Mouse (Mus musculus) forebrain, embryonic 10.5 days (tissue): ENCODE data around the gene 1810037I17Rik. TPM values are rescaled to one million over a fixed set of nuclear protein-coding genes. Genes with fewer than 3 reads are reported as not detected.
A peak's percentile ranks its signal among the peaks of the same experiment; 100 is the strongest.
"Not testable (repeated sequence)": the region's sequence is repeated elsewhere in the genome, so short reads cannot be mapped to it uniquely, and the experiment has no call there.

Experiments
- DNase-seq: peaks from one replicate; pipeline ENCODE4 v3.0.0-alpha.2; 2017; ENCODE audit warnings: low spot score; ENCODE audit errors: extremely low spot score
- H3K27ac ChIP-seq: fragments of 300-500 bp; sonication (generic); 2 replicates; pipeline ENCODE4 v1.5.1; 2016; ENCODE audit warnings: mild to moderate bottlenecking
- H3K27me3 ChIP-seq: fragments of 300-500 bp; sonication (generic); 2 replicates; pipeline ENCODE4 v1.6.1; 2016; ENCODE audit warnings: mild to moderate bottlenecking; ENCODE audit not compliant: poor library complexity, severe bottlenecking
- H3K36me3 ChIP-seq: fragments of 300-500 bp; sonication (generic); replicated peaks from 2 replicates; pipeline ENCODE4 v1.6.1; 2016; ENCODE audit warnings: mild to moderate bottlenecking, moderate library complexity
- H3K4me1 ChIP-seq: fragments of 300-500 bp; sonication (generic); 2 replicates; pipeline ENCODE4 v1.6.1; 2016
- H3K4me3 ChIP-seq: fragments of 300-500 bp; sonication (generic); 2 replicates; pipeline ENCODE4 v1.5.1; 2016; ENCODE audit warnings: mild to moderate bottlenecking, moderate library complexity
- H3K9me3 ChIP-seq: fragments of 300-500 bp; sonication (generic); 2 replicates; pipeline ENCODE4 v1.6.1; 2016; ENCODE audit warnings: mild to moderate bottlenecking, moderate library complexity
- WGBS: fragments of 180-500 bp; shearing (Covaris S2); methylation state at CpG from one replicate; pipeline ENCODE4 v1.1.7; 2016; 5-methylcytosine and 5-hydroxymethylcytosine counted together
- polyA plus RNA-seq: library from polyadenylated mRNA; unstranded; fragments of >200 nt; fragmentation: Nextera tagmentation; extraction: Ambion mirVana; gene quantifications from 2 replicates; pipeline ENCODE4 v1.2.1, GENCODE M21; 2016

The 1810037I17Rik gene
- polyA plus RNA-seq, 1 experiment from 2014 or later = 77.6 TPM

DNA sequence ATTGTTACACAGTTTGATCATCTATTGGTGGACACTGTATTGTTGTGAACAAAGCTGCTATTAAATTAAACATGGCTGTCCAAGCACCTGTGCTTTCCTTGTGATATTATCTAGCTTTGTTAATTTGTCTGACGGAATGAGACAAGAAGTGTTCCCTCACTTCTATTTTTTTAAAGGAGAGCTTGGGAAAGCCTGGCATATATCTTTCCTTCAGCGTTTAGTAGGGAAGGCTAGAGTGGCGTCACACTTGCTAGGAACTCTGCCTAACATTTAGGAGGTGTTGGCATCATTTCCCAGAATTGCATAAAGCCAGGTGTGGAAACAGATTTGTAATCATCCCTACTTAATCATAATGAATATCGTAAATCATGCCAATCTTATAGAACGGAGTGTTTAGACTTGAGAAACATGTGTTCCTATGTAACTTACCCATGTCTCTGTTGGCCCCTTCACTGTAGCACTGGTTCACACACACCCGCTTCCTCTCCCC is 7.8 kb upstream of the 1810037I17Rik start:
- H3K4me1 ChIP-seq = no peaks in the 10 kb centered on the region
- 92% methylated on average over 6 of the region's 6 CpGs for whole genome bisulfite sequencing
- no peak overlapping the region for H3K4me3 ChIP-seq
- no peak overlapping the region for H3K27ac ChIP-seq
- H3K27me3 ChIP-seq = no peaks in the 10 kb centered on the region
- H3K36me3 ChIP-seq = no peaks in the 10 kb centered on the region
- DNase-seq = no peak
- H3K9me3 ChIP-seq = no peaks in the 10 kb centered on the region

DNA sequence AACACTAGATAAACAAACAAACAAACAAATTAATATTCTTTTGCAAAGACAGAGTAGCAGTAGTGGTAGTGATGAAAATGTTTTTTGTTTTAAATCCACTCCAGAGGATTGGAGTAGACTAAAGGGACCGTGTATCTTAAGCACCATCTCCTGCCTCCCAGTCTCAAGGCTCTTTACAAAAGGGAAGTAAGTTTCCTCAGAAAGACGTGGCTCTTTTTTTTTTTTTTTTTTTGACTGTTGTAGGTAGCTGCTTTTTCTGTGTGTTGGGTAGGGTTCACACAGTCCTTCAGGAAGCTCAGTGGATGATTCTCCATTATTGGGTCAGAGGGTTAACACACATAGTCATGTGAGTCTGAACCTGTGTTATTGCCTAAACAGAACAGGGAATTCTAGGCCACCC is 5.3 kb upstream of the 1810037I17Rik start:
- H3K9me3 ChIP-seq = no peaks in the 10 kb centered on the region
- no peaks in the 10 kb centered on the region for H3K27me3 ChIP-seq
- no peak overlapping the region for H3K4me3 ChIP-seq
- no peak overlapping the region for H3K27ac ChIP-seq
- no peak for DNase-seq
- H3K36me3 ChIP-seq = no peaks in the 10 kb centered on the region
- peaks cover 8% of the 10 kb centered on the region for H3K4me1 ChIP-seq
- WGBS = 75% methylated on average over 2 of the region's 2 CpGs

DNA sequence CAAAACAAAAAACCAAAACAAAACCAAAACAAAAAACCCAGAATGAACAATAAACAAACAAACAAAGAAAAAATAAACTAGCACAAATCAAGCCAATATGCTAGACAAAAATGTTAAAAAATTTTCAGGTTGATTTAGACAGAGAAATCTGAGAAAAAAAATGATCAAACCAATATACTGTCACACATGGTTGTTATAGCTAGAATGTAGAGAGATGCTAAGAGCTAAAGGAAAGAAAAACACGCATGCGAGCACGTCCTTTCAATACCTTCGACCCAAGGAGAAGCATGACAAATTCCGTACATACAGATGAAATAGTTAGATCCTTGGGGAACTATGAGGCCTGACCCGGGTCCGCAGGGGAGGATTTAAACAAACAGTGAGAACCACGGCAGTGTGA is 4.7 kb upstream of the 1810037I17Rik start, which contains the start of gene Gm10959:
TSS of gene Gm10959 (minus strand) at position 101 of the 400 bp plus-strand sequence.
- no peak within 1 kb of the TSS for H3K4me3 ChIP-seq
- no peaks in the 10 kb centered on the region for H3K36me3 ChIP-seq
- peaks cover 9% of the 10 kb centered on the region for H3K4me1 ChIP-seq
- H3K27ac ChIP-seq = no peak within 1 kb of the TSS
- DNase-seq = no peak
- 92% methylated on average over 8 of the region's 8 CpGs for WGBS
- no peaks in the 10 kb centered on the region for H3K27me3 ChIP-seq
- no peaks in the 10 kb centered on the region for H3K9me3 ChIP-seq

DNA sequence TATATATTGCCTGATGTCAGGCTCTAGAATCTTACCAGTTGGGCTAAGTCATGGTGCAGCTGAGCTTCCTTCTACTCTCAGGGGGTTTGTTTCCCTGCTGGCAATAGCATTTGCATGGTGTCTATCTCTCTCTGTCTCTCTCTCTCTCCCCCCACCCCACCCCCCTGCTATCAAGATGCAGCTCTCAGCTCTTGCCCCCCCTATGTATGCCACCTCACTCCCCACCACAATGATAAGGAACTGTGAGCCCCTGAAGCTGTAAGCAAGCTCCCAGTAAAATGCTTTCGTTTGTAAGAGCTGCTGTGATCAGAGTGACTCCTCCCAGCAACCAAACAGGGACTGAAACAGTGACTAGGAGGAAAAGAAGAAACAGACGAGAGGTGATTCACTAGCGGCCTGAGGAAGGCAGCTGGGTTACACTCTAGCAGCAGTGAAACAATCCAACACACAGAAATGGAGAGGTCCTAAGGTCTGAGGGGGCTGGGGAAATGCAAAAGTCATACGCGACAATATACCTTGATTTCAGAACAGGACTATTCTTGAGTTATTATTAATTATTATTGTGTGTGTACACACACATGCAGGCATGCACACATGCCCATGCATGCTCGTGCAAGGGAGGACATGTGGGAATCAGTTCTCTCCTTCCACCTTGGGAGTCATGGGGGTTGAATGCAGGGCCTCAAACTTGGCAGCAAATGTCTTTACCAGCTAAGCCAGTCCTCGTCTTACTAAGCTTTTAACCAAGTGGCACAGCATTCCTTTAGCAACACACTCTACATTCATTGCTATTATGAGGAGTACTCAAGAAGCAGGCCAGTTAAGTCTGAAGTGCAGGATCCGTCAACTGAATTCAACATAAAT is 3.2 kb upstream of the 1810037I17Rik start:
- no peak overlapping the region for H3K27ac ChIP-seq
- H3K4me3 ChIP-seq = no peak overlapping the region
- H3K9me3 ChIP-seq = no peaks in the 10 kb centered on the region
- WGBS = 70% methylated on average over 8 of the region's 8 CpGs
- no peak for DNase-seq
- no peaks in the 10 kb centered on the region for H3K27me3 ChIP-seq
- no peaks in the 10 kb centered on the region for H3K36me3 ChIP-seq
- H3K4me1 ChIP-seq = peaks cover 17% of the 10 kb centered on the region

DNA sequence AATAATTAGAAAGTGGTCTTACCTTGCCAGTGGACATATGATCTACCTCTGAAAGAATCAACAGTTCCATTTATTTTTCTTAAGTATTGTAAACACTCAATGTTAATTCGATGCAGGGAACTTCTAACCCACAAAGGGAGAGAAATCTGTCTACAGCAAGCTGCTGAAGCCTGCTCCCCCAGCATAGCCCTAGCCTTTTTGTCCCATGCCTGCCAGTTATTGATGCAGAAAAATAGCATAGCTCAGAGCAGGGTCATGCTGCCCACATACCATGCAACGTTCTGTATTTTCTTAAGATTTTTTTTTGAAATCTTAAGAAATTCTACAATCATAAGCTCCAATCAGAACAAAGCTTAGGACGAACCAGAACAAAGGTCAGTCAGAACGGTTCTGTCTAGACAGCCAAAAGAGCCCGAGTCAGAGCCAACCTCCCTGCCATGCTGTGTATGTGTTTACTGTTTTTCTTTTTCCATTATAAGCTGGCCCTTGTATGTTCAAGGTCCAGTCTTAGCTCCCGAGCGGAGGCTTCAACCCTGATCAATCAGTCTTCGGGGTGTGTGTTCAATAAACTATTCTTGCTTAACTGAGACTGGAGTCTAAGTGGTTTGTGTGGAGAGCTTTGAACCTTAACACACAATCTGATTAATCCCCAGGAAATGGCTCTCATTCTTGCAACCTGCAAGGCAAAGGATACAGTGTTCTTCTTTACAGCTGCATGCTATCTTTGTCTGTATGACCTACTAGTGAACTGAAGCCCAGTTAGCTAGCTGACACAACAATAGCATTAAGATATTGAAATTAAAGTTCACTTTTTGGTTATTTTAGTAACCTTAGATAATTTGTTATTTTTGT is 2.1 kb upstream of the 1810037I17Rik start:
- Histone ChIP-seq H3K9me3 (no peaks in the 10 kb centered on the region), H3K36me3 (peaks cover 10% of the 10 kb centered on the region), H3K27ac (no peak overlapping the region), H3K4me3 (no peak overlapping the region), H3K4me1 (peaks cover 26% of the 10 kb centered on the region), H3K27me3 (no peaks in the 10 kb centered on the region)
- no peak for DNase-seq
- 85% methylated on average over 8 of the region's 8 CpGs for WGBS

DNA sequence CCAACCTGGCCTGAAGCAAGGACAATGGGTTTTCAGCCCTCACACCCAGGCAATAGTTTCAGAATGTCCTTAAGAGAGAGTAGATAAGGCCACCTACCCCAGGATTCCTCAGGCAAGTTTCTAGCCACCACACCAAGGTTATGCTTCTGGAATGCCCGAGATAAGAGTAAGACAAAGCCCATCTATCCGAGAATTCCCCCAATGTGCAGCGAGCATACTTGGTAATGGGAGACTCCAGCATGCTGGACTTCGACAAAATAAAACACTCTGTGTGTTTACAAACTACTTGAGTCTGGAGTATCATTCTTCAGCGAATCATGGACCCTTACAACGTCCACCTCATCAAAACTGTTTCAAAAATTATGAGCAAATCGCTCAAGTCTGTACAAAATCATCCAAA is 856 bp upstream of the 1810037I17Rik start:
- Histone ChIP-seq H3K27ac (0 out of 2 replicates have a peak overlapping the region, but pooled peaks have one; percentile 89), H3K4me1 (peaks cover 26% of the 10 kb centered on the region), H3K9me3 (no peaks in the 10 kb centered on the region), H3K4me3 (peak overlapping the region; percentile 62), H3K27me3 (no peaks in the 10 kb centered on the region), H3K36me3 (peaks cover 18% of the 10 kb centered on the region)
- 76% methylated on average over 7 of the region's 7 CpGs for WGBS
- no peak for DNase-seq

DNA sequence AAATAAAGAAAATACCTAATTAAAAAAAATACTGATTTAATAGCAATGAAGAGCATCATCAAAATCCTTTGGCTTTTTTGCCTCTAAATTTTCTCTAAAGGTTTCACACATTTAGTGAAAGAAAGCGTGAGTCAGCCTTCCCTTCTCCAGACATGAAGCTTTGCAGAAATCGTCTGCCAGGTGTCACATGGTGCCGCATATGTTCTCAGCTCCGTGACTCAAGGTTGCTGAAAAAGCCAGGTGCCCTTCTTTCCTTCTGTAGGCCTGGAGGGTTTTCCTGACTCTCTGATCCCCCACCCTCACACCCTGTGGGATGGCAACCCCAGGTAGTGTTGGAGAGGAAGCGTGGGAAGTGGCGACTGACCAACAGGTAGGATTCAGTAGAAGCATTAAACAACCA is 5.7 kb downstream of the 1810037I17Rik start:
- WGBS = 89% methylated on average over 6 of the region's 6 CpGs
- Histone ChIP-seq H3K4me3 (no peak overlapping the region), H3K9me3 (no peaks in the 10 kb centered on the region), H3K36me3 (peaks cover 34% of the 10 kb centered on the region), H3K27ac (no peak overlapping the region), H3K4me1 (peaks cover 17% of the 10 kb centered on the region), H3K27me3 (no peaks in the 10 kb centered on the region)
- DNase-seq = no peak

DNA sequence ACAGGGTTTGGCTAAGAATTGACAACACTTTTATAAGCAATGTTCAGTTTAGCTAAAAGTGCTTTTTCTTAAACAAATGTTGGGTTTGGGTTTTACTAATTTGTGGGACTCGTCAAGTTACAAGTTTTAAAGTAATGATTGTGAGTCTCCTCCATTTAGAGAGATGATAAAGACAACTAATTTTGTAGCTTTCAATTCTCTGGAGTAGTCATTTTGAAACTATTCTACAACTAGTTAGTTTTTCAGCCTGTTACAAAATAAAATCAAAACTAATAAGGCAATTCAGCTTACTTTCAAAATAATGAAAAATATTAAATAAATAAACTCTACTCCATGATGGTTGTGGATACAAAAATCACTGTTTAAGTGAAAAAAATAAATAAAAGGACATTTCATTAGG is 8.5 kb downstream of the 1810037I17Rik start:
- WGBS = 92% methylated on average over 1 of the region's 1 CpGs
- peaks cover 6% of the 10 kb centered on the region for H3K4me1 ChIP-seq
- H3K9me3 ChIP-seq = no peaks in the 10 kb centered on the region
- DNase-seq = no peak
- H3K27me3 ChIP-seq = no peaks in the 10 kb centered on the region
- no peak overlapping the region for H3K4me3 ChIP-seq
- no peak overlapping the region for H3K27ac ChIP-seq
- peaks cover 24% of the 10 kb centered on the region for H3K36me3 ChIP-seq

DNA sequence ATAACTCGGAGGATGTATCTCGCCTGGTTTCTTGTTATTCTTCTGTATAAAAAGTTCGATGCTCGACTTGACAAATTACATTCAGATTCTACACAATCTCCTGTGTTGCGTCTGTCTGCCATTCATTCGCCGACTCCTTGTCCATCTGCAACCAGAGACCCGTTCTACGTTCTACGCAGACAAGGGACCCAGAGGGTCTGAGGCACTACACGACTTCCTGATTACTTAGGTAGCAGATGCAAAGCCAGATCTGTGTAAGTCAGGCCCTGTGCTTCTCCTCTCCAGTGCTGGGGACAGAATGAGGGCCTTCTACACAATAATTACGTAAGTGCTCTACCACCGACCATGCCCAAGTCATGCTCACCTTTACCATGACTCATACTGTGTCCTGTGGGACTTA is 13.2 kb downstream of the 1810037I17Rik start:
- not testable (repeated sequence) for H3K9me3 ChIP-seq, H3K4me3 ChIP-seq, H3K27ac ChIP-seq, H3K27me3 ChIP-seq, H3K4me1 ChIP-seq, DNase-seq
- peaks cover 12% of the 10 kb centered on the region for H3K36me3 ChIP-seq
- WGBS = 75% methylated on average over 13 of the region's 13 CpGs

DNA sequence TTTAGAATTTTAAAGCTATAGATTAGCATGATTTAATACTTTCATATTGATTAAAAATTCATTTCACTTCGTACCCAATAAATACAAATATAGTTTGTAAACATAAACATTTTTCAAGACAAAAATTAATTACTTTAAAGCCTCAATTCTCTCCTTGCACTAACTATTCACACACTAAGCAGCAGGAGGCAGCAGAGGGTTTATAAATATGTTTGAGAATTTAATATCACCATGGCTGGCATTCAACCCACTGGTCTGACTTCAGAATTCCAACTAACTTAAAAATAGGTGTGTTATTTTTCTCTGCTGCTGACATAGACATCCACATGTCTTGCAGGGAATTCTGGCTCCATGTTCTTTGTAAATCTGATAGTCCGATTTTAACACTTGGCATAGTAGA is 15.2 kb downstream of the 1810037I17Rik start:
- Histone ChIP-seq H3K27me3 (no peaks in the 10 kb centered on the region), H3K4me1 (peaks cover 6% of the 10 kb centered on the region), H3K4me3 (no peak overlapping the region), H3K36me3 (peaks cover 5% of the 10 kb centered on the region; the same call in 1 of the 2 replicates), H3K27ac (no peak overlapping the region), H3K9me3 (no peaks in the 10 kb centered on the region)
- DNase-seq = no peak
- WGBS = 86% methylated on average over 2 of the region's 2 CpGs

DNA sequence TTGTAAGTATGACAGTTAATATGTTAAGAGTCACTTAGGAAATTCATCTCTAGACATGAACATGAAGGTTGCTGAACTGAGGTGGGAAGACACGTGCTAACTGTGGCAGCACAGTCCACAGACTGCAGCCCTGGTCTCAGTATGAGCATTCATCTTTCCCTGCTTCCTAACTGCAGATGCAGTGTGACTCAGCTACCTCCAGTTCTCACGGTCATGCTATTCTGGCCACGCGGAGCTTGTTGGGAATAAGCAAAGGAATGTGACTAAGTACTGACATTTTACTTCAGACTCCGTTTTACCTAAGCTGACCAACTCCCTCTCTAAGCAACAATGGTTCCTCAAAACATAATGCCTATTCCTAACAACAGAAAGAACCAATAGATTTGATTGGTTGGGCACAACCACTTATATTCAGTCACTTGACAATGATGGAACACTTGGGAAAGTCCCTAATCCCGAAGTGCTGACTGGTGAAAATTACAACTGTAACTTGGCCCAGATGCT is 19.4 kb downstream of the 1810037I17Rik start:
- no peak for DNase-seq
- Histone ChIP-seq H3K27ac (no peak overlapping the region), H3K9me3 (no peaks in the 10 kb centered on the region), H3K27me3 (no peaks in the 10 kb centered on the region), H3K4me3 (no peak overlapping the region), H3K36me3 (peaks cover 5% of the 10 kb centered on the region), H3K4me1 (no peaks in the 10 kb centered on the region)
- 85% methylated on average over 6 of the region's 6 CpGs for WGBS

DNA sequence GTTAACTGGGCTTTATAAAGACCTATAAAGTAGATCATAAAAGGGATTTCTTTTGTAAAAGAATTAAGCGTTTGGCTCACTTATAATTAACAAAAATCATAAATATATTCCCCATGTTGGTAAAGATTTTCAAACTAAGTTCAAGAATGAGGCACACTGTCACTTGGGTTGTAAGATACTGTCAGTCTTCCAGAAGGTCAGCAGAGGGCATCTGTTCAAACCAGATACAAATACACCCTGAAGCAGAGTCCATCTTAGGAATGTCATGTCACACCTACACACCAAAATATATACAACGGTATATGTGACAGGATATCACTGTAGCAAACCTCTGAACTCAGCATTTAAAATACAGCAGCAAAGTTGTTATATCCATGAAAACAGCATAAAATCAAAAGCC is 26.1 kb downstream of the 1810037I17Rik start:
- no peak overlapping the region for H3K4me3 ChIP-seq
- no peaks in the 10 kb centered on the region for H3K27me3 ChIP-seq
- H3K9me3 ChIP-seq = no peaks in the 10 kb centered on the region
- peaks cover 23% of the 10 kb centered on the region for H3K36me3 ChIP-seq
- no peaks in the 10 kb centered on the region for H3K4me1 ChIP-seq
- no peak overlapping the region for H3K27ac ChIP-seq
- DNase-seq = no peak
- WGBS = 96% methylated on average over 2 of the region's 2 CpGs
